Mouse (Mus musculus) G1E (cell line): ENCODE data around the gene Ppp2r1b.

ENCODE experiments used
- CTCF ChIP-seq: IDR thresholded peaks from 2 replicates; pipeline ENCODE4 v1.5.1; 2012; ENCODE audit warnings: low read depth, low read length, inconsistent platforms, mixed read lengths
- GATA1 ChIP-seq: IDR thresholded peaks from 2 replicates; pipeline ENCODE4 v1.6.1; 2012; ENCODE audit warnings: borderline replicate concordance, low read length, inconsistent platforms, mixed read lengths

DNA sequence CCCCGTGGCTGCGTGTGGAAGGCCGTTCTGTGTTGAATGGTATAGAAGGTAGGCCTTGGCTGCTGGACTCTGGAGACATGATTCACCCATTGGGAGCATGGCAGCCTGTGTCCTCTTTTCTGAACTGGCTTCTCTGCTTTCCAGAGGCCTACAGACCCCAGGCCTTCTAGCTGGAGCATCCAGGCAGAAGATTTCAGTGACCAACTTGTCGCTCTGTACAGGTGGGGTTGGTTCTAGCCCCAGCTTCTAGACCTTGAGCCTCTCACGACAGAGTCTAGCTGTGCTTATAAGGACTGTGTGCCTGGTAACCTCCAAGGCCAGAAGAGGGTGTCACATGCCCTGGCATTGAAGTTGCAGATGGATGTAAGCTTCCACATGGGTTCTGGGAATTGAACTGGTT lies 13.6 kb upstream of the Ppp2r1b start:
- no peak for TF ChIP-seq CTCF
- TF ChIP-seq GATA1 = no peak
